Mouse (Mus musculus): ENCODE results near the gene Spib. TPM values are rescaled to one million over a fixed set of nuclear protein-coding genes. Genes with fewer than 3 reads are reported as not detected.

Gene Spib
- total RNA-seq (2017), result 11.0 to 17.1 TPM (median 14.5 TPM) in 3 replicates

DNA sequence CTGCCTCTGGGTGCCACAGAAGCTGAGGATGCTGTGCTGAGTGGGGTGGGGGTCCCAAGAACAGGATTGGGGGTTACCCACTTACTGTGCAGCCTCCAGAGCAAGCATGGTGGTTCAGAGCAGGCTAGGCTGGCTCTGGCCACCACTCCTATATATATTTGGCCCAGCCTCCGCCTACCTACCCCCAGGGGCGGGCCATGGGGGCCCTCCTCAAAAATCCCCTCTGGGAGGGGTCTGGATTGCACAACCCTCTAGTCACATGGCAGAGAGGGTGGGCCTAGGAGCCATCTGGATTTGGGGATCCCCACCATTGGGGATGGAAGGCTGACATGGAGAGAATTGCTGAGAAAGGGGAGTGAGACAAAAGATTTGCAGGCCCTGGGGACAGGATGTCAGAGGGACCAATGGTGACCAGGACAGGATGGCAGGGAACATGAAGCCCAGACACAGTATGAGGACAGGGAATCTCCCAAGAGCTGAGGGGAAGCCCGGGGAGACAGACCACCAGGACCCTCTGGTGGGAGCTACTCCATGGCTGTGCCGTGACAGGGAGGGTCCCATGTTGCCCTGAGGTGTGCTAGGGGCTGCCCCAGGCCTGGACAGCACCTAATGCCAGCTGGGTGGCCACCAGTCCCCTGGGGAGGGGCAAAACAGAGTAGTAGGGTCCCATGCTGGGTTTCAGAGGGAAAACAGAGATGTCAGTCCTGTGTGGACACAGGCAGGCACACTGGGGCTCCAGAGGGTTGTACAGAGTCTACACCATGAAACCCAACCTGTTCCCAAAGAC lies at the start of gene Spib:
Gene Spib (minus strand): TSS at position 126 of the 787 bp plus-strand sequence.
- no peak for ATAC-seq (replicated peaks; ENCODE audit: insufficient number of reproducible peaks, low FRiP score, low TSS enrichment, poor library complexity, severe bottlenecking)

GRCm38 (mm10) chr7:44581637-44582036 lies 49.8 kb upstream of the Spib start:
- ATAC-seq (replicated peaks; ENCODE audit: insufficient number of reproducible peaks, low FRiP score, low TSS enrichment, poor library complexity, severe bottlenecking), result no peak

- ATAC-seq (replicated peaks; ENCODE audit: insufficient number of reproducible peaks, low FRiP score, low TSS enrichment, poor library complexity, severe bottlenecking), result no peak
These were observed 44.5 kb upstream of the Spib start for GRCm38 (mm10) chr7:44576333-44576844.

- no peak for ATAC-seq (replicated peaks; ENCODE audit: insufficient number of reproducible peaks, low FRiP score, low TSS enrichment, poor library complexity, severe bottlenecking)
These were observed 41.1 kb upstream of the Spib start for GRCm38 (mm10) chr7:44572956-44573484.

DNA sequence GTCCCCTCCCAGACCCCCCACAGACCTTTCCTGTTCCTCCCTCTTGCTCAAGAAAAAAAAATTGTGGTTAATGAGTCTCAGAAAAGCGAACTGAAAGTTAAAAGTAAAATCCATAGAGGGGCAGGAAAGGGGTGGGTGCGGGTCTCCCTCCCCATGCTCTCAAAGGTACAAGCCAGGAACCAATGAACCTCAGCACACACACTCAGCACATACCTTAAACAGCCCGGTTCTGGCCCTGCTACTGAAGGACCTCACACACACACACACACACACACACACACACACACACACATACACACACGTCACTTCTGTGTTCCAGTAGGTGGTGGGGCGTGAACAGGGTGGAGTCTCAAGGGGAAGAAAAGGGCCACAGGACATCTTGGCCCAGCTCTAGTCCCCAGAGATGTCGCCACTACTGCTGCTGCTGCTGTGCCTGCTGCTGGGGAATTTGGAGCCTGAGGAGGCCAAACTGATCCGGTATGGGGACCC lies 40.4 kb upstream of the Spib start, which contains the start of gene Napsa:
Gene Napsa (plus strand): TSS at position 168 of the 489 bp plus-strand sequence.
- ATAC-seq (replicated peaks; ENCODE audit: insufficient number of reproducible peaks, low FRiP score, low TSS enrichment, poor library complexity, severe bottlenecking), result peak; percentile 89

GRCm38 (mm10) chr7:44571811-44572210 lies 39.9 kb upstream of the Spib start:
- ATAC-seq (replicated peaks; ENCODE audit: insufficient number of reproducible peaks, low FRiP score, low TSS enrichment, poor library complexity, severe bottlenecking), result no peak

- 0 out of 2 replicates have a peak, but pooled peaks have one; percentile 2 for ATAC-seq (replicated peaks; ENCODE audit: insufficient number of reproducible peaks, low FRiP score, low TSS enrichment, poor library complexity, severe bottlenecking)
These were observed 39.1 kb upstream of the Spib start for GRCm38 (mm10) chr7:44570989-44571388.

DNA sequence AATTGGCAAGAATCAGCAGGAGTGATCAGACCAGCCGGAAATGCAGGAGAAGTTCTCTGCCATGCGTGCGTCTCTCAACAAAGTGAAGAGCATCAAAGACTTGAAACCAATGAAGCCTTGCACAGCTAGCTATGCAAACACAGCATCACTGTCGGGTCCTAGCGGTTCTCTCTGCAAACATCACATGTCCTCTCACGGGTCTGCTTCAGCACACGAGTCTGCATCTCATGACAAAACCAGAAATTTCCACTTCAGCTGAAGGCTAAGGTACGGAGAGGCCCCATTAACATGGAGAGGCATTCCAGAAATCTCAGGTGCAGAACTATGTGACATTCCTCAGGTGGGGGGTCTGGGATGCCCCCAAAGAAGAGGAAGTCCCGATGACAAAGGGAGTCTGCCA lies 36.9 kb upstream of the Spib start:
- ATAC-seq (replicated peaks; ENCODE audit: insufficient number of reproducible peaks, low FRiP score, low TSS enrichment, poor library complexity, severe bottlenecking), result no peak

DNA sequence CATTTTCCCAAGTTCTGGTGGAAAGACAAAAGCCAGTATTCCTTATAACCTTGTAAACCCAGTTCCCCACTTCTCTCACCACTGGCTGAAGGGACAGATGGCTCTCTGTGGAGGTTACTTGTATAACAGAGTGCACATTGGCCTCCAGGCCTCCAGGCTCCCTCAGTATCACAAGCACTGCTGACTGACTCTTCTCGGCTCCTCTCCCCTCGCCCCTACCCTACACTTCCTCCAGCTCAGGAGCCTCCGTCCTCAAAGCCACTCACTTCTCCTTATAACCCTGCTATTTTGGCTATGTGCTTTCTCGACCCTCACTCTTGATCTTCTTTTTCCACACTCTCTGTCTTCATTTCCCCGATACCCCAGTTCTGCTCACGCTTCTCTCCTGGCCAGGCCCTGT lies 33.5 kb upstream of the Spib start:
- ATAC-seq (replicated peaks; ENCODE audit: insufficient number of reproducible peaks, low FRiP score, low TSS enrichment, poor library complexity, severe bottlenecking), result no peak

DNA sequence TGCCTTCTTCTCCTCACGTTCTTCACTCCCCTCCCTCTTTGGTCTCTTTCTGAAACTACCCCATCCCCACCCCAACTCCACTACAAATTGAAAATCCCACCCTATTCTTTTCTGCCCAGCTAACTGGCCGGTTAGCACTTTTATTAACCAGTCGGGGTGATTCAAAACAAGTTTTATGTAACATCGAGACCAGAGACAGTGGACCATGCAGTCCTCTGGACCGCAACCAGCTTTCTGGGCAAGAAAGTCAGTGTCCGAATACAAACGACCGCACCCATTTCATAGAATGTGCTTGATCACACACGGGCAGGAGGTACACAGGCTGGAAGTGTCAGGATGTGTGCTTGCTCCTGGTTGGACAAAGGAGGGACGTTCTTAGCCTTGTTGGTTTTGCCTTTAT lies 32.6 kb upstream of the Spib start:
- ATAC-seq (replicated peaks; ENCODE audit: insufficient number of reproducible peaks, low FRiP score, low TSS enrichment, poor library complexity, severe bottlenecking), result no peak

DNA sequence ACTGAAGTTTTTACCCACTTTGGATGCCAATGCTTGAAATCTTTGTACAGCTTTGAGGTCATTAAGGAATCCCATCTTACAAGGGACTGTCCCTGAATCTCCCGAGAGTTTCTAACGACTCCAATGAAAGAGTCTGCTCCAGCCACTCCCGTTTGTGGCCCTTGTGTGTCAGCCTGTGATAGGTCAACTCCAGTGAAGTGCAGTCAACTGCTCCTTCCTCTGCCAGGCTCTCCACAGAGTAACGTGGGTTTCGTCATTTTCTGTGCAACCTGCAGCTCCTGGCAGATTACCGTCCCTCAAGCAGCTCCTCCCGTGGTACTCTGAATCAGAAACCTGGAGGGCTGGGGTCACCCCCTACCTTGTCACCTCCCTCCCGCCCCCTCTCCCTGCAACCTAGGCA lies 31.4 kb upstream of the Spib start:
- ATAC-seq (replicated peaks; ENCODE audit: insufficient number of reproducible peaks, low FRiP score, low TSS enrichment, poor library complexity, severe bottlenecking), result no peak

- ATAC-seq (replicated peaks; ENCODE audit: insufficient number of reproducible peaks, low FRiP score, low TSS enrichment, poor library complexity, severe bottlenecking), result peak; percentile 78
These were observed 28.8 kb upstream of the Spib start for GRCm38 (mm10) chr7:44560435-44561400.

DNA sequence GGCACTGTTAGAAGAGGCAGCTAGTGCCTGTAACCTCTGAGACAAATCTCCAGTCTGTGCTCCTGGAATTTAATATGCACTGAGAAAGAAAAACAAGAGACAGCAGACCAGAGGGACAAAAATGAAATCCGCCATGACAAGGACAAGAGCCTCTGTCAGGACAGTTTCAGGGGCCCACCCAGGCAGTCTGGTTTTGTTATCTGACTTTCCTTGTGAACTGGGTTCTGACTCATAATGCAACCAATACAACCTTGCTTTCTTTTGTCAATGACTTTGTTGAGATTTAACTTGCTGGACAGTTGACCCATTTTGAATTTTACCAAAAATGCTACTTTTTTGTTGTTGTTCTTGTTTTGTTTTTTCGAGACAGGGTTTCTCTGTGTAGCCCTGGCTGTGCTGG lies 25.8 kb upstream of the Spib start:
- no peak for ATAC-seq (replicated peaks; ENCODE audit: insufficient number of reproducible peaks, low FRiP score, low TSS enrichment, poor library complexity, severe bottlenecking)

GRCm38 (mm10) chr7:44553826-44554225 lies 22.0 kb upstream of the Spib start, which contains the start of gene Nr1h2:
Gene Nr1h2 (minus strand): TSS chr7:44553951.
- ATAC-seq (replicated peaks; ENCODE audit: insufficient number of reproducible peaks, low FRiP score, low TSS enrichment, poor library complexity, severe bottlenecking), result peak; percentile 90

GRCm38 (mm10) chr7:44553196-44553764 lies 21.4 kb upstream of the Spib start:
- ATAC-seq (replicated peaks; ENCODE audit: insufficient number of reproducible peaks, low FRiP score, low TSS enrichment, poor library complexity, severe bottlenecking), result peak; percentile 28; the same call in 1 of the 2 replicates

GRCm38 (mm10) chr7:44552141-44552908 lies 20.5 kb upstream of the Spib start:
- ATAC-seq (replicated peaks; ENCODE audit: insufficient number of reproducible peaks, low FRiP score, low TSS enrichment, poor library complexity, severe bottlenecking), result no peak

GRCm38 (mm10) chr7:44551731-44552130 lies 19.9 kb upstream of the Spib start:
- ATAC-seq (replicated peaks; ENCODE audit: insufficient number of reproducible peaks, low FRiP score, low TSS enrichment, poor library complexity, severe bottlenecking), result no peak

DNA sequence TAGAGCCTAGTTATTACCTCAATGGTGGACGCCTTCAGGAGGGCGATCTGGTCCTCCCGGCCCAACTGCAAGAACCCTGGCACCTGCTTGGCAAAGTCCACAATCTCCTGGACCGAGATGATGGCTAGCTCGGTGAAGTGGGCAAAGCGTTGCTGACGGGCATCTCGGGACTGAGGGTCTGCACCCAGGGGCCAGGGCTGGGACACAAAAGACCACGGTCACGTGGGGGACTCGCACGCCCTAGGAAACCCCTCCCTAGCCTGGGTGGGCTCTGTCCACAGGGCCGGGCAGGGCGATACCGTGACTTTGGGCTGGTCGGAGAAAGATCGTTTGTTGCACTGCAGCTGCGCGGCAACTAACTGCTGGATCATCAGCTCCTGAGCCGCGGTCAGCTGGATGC lies 19.4 kb upstream of the Spib start:
- ATAC-seq (replicated peaks; ENCODE audit: insufficient number of reproducible peaks, low FRiP score, low TSS enrichment, poor library complexity, severe bottlenecking), result no peak
